Mouse (Mus musculus) ES-Bruce4 (cell line): Measurements from ENCODE around the gene Trappc3. TPM values are rescaled to one million over a fixed set of nuclear protein-coding genes. Genes with fewer than 3 reads are reported as not detected.

Source experiments
- H3K27ac ChIP-seq: 2 replicates; pipeline ENCODE4 v1.5.1; 2012; ENCODE audit warnings: low read length, inconsistent platforms; ENCODE audit not compliant: insufficient read depth
- H3K27me3 ChIP-seq: 2 replicates; pipeline ENCODE4 v1.6.1; 2012; ENCODE audit warnings: mild to moderate bottlenecking, low read length, inconsistent platforms; ENCODE audit not compliant: control insufficient read depth, poor library complexity, insufficient read depth, severe bottlenecking
- H3K36me3 ChIP-seq: 2 replicates; pipeline ENCODE4 v1.6.1; 2012; ENCODE audit warnings: inconsistent platforms, mild to moderate bottlenecking, low read length, moderate library complexity; ENCODE audit not compliant: control insufficient read depth, poor library complexity, insufficient read depth, severe bottlenecking
- H3K4me1 ChIP-seq: one replicate; pipeline ENCODE4 v1.8.1; 2011; ENCODE audit warnings: low read length; ENCODE audit not compliant: control insufficient read depth, insufficient read depth
- H3K4me3 ChIP-seq: 2 replicates; pipeline ENCODE4 v1.5.1; 2011; ENCODE audit warnings: low read depth, mild to moderate bottlenecking, low read length
- H3K9ac ChIP-seq: 2 replicates; pipeline ENCODE4 v1.6.1; 2012; ENCODE audit warnings: low read depth, mild to moderate bottlenecking, inconsistent platforms; ENCODE audit not compliant: poor library complexity, severe bottlenecking
- H3K9me3 ChIP-seq: replicated peaks from 2 replicates; pipeline ENCODE4 v1.6.1; 2012; ENCODE audit warnings: mild to moderate bottlenecking, low read length, inconsistent platforms; ENCODE audit not compliant: control insufficient read depth, poor library complexity, insufficient read depth, severe bottlenecking
- CTCF ChIP-seq: IDR thresholded peaks from one replicate; pipeline ENCODE4 v1.8.1; 2011; ENCODE audit warnings: low read depth, low read length
- EP300 ChIP-seq: IDR thresholded peaks from 2 replicates; pipeline ENCODE4 v1.6.1; 2011; ENCODE audit warnings: low read depth, low read length; ENCODE audit not compliant: insufficient read depth
- POLR2A ChIP-seq: IDR thresholded peaks from one replicate; pipeline ENCODE4 v1.8.1; 2011; ENCODE audit warnings: low read length; ENCODE audit not compliant: insufficient read depth
- polyA plus RNA-seq: library from polyadenylated mRNA; stranded (reverse); fragments of >200 nt; gene quantifications from 2 replicates; pipeline ENCODE4 v1.2.4, GENCODE M21; 2011; ENCODE audit warnings: low read depth; ENCODE audit not compliant: missing spikeins, insufficient read depth, insufficient read length

Gene Trappc3
- polyA plus RNA-seq, 1 experiment = 62.8 TPM

GRCm38 (mm10) chr4:126248261-126248868, 13.8 kb upstream of the Trappc3 start:
- Histone ChIP-seq H3K36me3 (no peaks in the 10 kb centered on the region), H3K9me3 (no peaks in the 10 kb centered on the region), H3K4me1 (peaks cover 14% of the 10 kb centered on the region), H3K4me3 (no peak overlapping the region), H3K27ac (no peak overlapping the region), H3K27me3 (no peaks in the 10 kb centered on the region), H3K9ac (no peak overlapping the region)
- TF ChIP-seq EP300 = peak; percentile 90
- no peak for TF ChIP-seq POLR2A
- TF ChIP-seq CTCF = no peak

DNA sequence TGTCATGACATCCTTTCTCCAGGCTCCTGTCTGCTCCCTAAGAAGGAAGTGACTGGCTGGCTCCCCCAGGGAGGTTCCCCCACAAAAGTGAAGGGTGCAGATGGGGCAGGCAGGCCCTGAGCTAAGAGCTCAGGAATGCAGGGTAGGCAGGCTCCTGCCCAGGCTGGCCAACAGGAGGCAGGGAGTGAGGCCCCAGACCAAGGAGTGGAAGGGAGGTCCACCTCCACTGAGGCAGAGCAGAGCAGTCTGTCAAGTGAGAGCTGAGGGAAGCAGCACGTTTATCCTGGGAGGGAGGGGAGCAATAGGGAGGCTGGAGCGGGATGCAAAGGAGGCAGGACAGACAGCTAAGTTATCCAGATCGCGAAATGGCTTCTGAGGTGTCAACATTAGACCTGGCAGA, 11.5 kb upstream of the Trappc3 start:
- no peaks in the 10 kb centered on the region for H3K27me3 ChIP-seq
- no peak overlapping the region for H3K4me3 ChIP-seq
- no peak overlapping the region for H3K27ac ChIP-seq
- H3K4me1 ChIP-seq = peaks cover 18% of the 10 kb centered on the region
- no peaks in the 10 kb centered on the region for H3K36me3 ChIP-seq
- TF ChIP-seq CTCF = no peak
- no peak for TF ChIP-seq EP300
- TF ChIP-seq POLR2A = no peak
- H3K9ac ChIP-seq = no peak overlapping the region
- H3K9me3 ChIP-seq = no peaks in the 10 kb centered on the region

DNA sequence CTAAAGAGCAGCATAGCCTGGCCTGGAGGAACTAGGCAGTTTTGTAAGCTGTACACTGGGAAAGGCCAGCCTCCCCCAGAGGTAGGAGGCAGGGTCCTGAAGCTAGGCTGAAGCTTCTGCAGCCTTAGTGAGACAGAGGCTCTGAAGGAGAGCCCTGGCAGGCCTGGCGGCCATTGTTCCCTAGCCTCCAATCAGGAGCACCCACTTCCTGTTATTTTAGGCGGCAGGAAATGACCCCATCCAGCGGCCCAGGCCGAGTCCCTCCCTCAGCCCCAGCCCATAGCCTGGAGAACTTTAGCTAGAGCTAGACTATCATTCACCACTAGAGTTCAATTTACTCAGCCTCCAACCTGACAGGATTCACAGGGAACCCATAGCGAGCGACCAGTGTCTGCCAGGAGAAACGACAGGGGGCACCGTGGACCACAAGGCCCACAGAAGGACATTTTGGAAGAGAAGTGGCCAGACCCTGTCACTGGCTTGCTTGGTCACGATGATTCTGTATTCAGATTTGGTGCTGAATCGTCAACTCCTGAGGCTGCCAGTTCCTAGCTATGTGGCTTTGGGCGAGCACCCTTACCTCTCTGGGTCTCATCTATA, 10.4 kb upstream of the Trappc3 start:
- H3K27me3 ChIP-seq = no peaks in the 10 kb centered on the region
- H3K27ac ChIP-seq = no peak overlapping the region
- TF ChIP-seq CTCF = no peak
- TF ChIP-seq EP300 = no peak
- no peak for TF ChIP-seq POLR2A
- no peaks in the 10 kb centered on the region for H3K9me3 ChIP-seq
- H3K36me3 ChIP-seq = no peaks in the 10 kb centered on the region
- H3K4me3 ChIP-seq = peak overlapping the region; percentile 4; the same call in 1 of the 2 replicates
- no peak overlapping the region for H3K9ac ChIP-seq
- peaks cover 14% of the 10 kb centered on the region for H3K4me1 ChIP-seq

DNA sequence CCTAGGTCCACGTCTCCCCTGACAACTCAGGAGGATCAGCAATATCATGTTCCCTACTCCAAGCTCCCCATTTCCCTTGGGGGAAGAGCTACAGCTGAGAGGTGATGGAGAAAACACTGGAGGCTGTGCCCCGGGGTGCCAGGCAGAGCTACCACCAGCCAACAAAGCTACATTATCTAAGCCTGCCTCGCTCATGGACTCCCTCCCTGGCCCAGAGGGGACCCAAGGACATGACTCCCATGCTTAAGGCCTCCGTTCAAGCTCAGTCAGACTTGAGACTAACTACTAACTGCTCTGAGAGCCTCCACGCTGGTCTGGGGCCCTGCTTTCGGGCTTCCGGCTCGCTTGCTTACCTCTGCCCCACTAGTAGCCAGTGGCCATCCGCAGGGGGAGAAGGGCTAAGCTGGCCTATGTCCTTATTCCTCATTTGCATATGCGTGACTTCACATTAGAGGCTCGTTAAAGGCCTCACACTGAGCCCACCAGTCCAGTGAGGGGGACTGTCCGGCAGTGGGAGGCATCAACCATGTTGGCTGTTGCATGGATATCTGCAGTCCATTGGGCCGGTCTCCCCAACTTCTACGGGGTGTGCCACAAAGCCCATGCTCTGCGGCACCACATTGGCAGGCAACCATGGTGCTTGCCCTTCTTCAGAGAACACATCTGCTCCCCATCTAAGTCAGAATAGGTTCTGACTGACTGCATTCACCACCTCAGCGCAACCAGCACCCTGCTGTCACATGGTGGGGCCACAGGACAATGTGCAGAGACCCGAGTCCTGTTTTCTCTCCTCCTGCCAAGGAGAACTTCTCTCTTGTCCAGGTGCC, 9.5 kb upstream of the Trappc3 start:
- peaks cover 16% of the 10 kb centered on the region for H3K4me1 ChIP-seq
- H3K27ac ChIP-seq = no peak overlapping the region
- H3K9ac ChIP-seq = no peak overlapping the region
- no peak overlapping the region for H3K4me3 ChIP-seq
- H3K36me3 ChIP-seq = no peaks in the 10 kb centered on the region
- no peaks in the 10 kb centered on the region for H3K27me3 ChIP-seq
- TF ChIP-seq POLR2A = no peak
- TF ChIP-seq CTCF = no peak
- TF ChIP-seq EP300 = no peak
- no peaks in the 10 kb centered on the region for H3K9me3 ChIP-seq

- Histone ChIP-seq H3K36me3 (no peaks in the 10 kb centered on the region), H3K27ac (no peak overlapping the region), H3K9me3 (no peaks in the 10 kb centered on the region), H3K27me3 (no peaks in the 10 kb centered on the region), H3K4me1 (peaks cover 14% of the 10 kb centered on the region), H3K4me3 (no peak overlapping the region), H3K9ac (no peak overlapping the region)
- TF ChIP-seq POLR2A (no peak), EP300 (no peak), CTCF (no peak)
These were observed 8.4 kb upstream of the Trappc3 start for GRCm38 (mm10) chr4:126253637-126254272.
